Mouse (Mus musculus) liver, postnatal 0 days (tissue): ENCODE measurements around the gene Dzip1. TPM values are rescaled to one million over a fixed set of nuclear protein-coding genes. Genes with fewer than 3 reads are reported as not detected.

Experiments used
- ATAC-seq: fragments of 200-750 bp; cut with Nextera tagmentation; 2 replicates; pipeline ENCODE4 v1.8.0; 2017; ENCODE audit warnings: mild to moderate bottlenecking, moderate library complexity
- DNase-seq: peaks from one replicate; pipeline ENCODE4 v3.0.0-alpha.2; 2016
- H3K27ac ChIP-seq: fragments of 300-500 bp; sonication (generic); 2 replicates; pipeline ENCODE4 v1.5.1; 2014; ENCODE audit warnings: antibody characterized with exemption, moderate library complexity, mild to moderate bottlenecking, low read depth
- H3K27me3 ChIP-seq: fragments of 300-500 bp; sonication (generic); 2 replicates; pipeline ENCODE4 v1.6.1; 2014; ENCODE audit warnings: low read length, control low read depth, mixed read lengths; ENCODE audit not compliant: insufficient read depth
- H3K36me3 ChIP-seq: fragments of 300-500 bp; sonication (generic); replicated peaks from 2 replicates; pipeline ENCODE4 v1.6.1; 2014; ENCODE audit warnings: mild to moderate bottlenecking, control low read depth, low read length, moderate library complexity, mixed read lengths; ENCODE audit not compliant: insufficient read depth
- H3K4me1 ChIP-seq: fragments of 300-500 bp; sonication (generic); 2 replicates; pipeline ENCODE4 v1.6.1; 2014; ENCODE audit warnings: antibody characterized with exemption, mild to moderate bottlenecking, control low read depth; ENCODE audit not compliant: insufficient read depth
- H3K4me2 ChIP-seq: fragments of 300-500 bp; sonication (generic); 2 replicates; pipeline ENCODE4 v1.6.1; 2014; ENCODE audit warnings: low read depth, mild to moderate bottlenecking, low read length, moderate library complexity, mixed read lengths
- H3K4me3 ChIP-seq: fragments of 300-500 bp; sonication (generic); 2 replicates; pipeline ENCODE4 v1.5.1; 2014; ENCODE audit warnings: low read depth, low read length
- H3K9ac ChIP-seq: fragments of 300-500 bp; sonication (generic); replicated peaks from 2 replicates; pipeline ENCODE4 v1.6.1; 2014; ENCODE audit warnings: mild to moderate bottlenecking, moderate library complexity
- H3K9me3 ChIP-seq: fragments of 300-500 bp; sonication (generic); 2 replicates; pipeline ENCODE4 v1.6.1; 2016; ENCODE audit warnings: mild to moderate bottlenecking, control low read depth, low read length, mixed read lengths
- CTCF ChIP-seq: sonication (generic); IDR thresholded peaks from 2 replicates; pipeline ENCODE4 v1.5.1; 2016; ENCODE audit warnings: antibody characterized with exemption, low read depth
- EP300 ChIP-seq: IDR thresholded peaks from 2 replicates; pipeline ENCODE4 v1.6.1; 2016; ENCODE audit warnings: antibody characterized with exemption, low read depth, mild to moderate bottlenecking
- whole genome bisulfite sequencing: fragments of 180-500 bp; shearing (Covaris S2); extraction: QIAGEN DNeasy Blood & Tissue Kit; methylation state at CpG from one replicate; pipeline ENCODE4 v1.1.7; 2014; ENCODE audit not compliant: insufficient replicate concordance; 5-methylcytosine and 5-hydroxymethylcytosine counted together
- polyA plus RNA-seq: library from polyadenylated mRNA; unstranded; fragments of >200 nt; fragmentation: Nextera tagmentation; extraction: Ambion mirVana; gene quantifications from 2 replicates; pipeline ENCODE4 v1.2.1, GENCODE M21; 2015

Gene Dzip1
- polyA plus RNA-seq, 1 experiment from 2014 or later, result 0.42 TPM

GRCm38 (mm10) chr14:118827283-118827904 is 97.9 kb downstream of the Dzip1 start:
- Histone ChIP-seq H3K36me3 (no peaks in the 10 kb centered on the region), H3K4me1 (peaks cover 2% of the 10 kb centered on the region; the same call in 1 of the 2 replicates), H3K9me3 (no peaks in the 10 kb centered on the region), H3K27ac (no peak overlapping the region), H3K9ac (no peak overlapping the region), H3K4me2 (no peak overlapping the region), H3K4me3 (no peak overlapping the region), H3K27me3 (no peaks in the 10 kb centered on the region)
- TF ChIP-seq CTCF (no peak), EP300 (no peak)
- WGBS, result 55% methylated on average over 7 of the region's 7 CpGs
- DNase-seq (no peak), ATAC-seq (no peak)

- TF ChIP-seq CTCF (no peak), EP300 (no peak)
- H3K27me3 ChIP-seq, result no peaks in the 10 kb centered on the region
- 52% methylated on average over 8 of the region's 8 CpGs for WGBS
- H3K9ac ChIP-seq, result no peak overlapping the region
- no peak overlapping the region for H3K4me3 ChIP-seq
- peaks cover 2% of the 10 kb centered on the region; the same call in 1 of the 2 replicates for H3K4me1 ChIP-seq
- no peak for ATAC-seq
- H3K9me3 ChIP-seq, result no peaks in the 10 kb centered on the region
- H3K4me2 ChIP-seq, result no peak overlapping the region
- DNase-seq, result no peak
- H3K36me3 ChIP-seq, result no peaks in the 10 kb centered on the region
- no peak overlapping the region for H3K27ac ChIP-seq
These were observed 98.9 kb downstream of the Dzip1 start for GRCm38 (mm10) chr14:118826346-118826745.

Other genes starting within 250 kb of the Dzip1 start
- gene Abcc4, start 219.2 kb downstream of the Dzip1 start, polyA plus RNA-seq, result 1.1 and 1.2 TPM in 2 replicates
- gene Cldn10, start 137.6 kb downstream of the Dzip1 start, polyA plus RNA-seq, result 0.32 and 0.61 TPM in 2 replicates
- 53.6 and 55.3 TPM in 2 replicates for gene Dnajc3, start 12.5 kb upstream of the Dzip1 start, polyA plus RNA-seq
- 1.4 and 1.7 TPM in 2 replicates for gene Uggt2, start 174.0 kb upstream of the Dzip1 start, polyA plus RNA-seq
- gene Hs6st3, start 212.9 kb upstream of the Dzip1 start, polyA plus RNA-seq, result not detected in 2 replicates